Mouse (Mus musculus): ENCODE data around the gene Nanog.

DNA sequence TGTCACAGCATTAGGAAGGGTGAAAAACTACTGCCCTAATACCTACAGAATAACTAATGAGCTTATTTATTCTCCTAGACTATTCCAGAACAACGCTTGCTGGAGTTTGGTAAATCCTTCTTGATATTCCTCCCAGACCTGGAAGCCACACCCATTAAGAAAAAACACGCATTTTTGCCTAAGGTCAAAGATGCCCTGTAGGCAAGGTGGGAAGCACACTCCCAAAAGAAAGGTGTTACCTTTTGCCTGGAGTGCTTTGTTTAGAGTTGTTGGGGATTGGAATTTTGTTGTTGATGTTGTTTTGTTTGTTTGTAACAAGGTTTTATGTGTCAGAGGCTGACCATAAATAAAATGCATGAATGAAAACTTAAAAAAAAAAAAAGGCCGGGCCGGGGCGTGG lies 17.2 kb upstream of the Nanog start:
- TF ChIP-seq POLR2A (IDR thresholded peaks at IDR 0.05; ENCODE audit: low read depth, low read length): no peak
- TF ChIP-seq CTCF (conservative IDR thresholded peaks at IDR 0.05; ENCODE audit: insufficient read depth, insufficient read length, low read depth, low read length): no peak

Measured in kidney, adult 2 months (tissue).